In the genomic region with DNA sequence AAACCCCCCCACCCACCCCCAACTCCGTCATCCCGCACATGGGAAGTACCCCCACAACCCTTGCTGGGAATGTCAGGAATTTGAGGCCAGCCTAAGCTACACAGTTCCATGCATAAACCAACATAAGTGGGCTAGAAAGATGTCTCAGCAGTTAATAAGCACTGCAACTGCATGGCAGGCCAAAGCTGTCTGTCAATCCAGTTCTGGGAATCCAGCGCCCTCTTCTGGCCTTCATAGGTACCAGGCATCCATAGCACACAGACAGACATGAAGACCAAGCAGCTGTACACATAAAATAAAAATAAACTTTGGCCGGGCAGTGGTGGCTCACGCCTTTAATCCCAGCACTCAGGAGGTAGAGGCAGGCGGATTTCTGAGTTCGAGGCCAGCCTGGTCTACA, we compare ENCODE assay signal across 8 mouse cellular contexts. TPM values are rescaled to one million over a fixed set of nuclear protein-coding genes. Genes with fewer than 3 reads are reported as not detected.
DNase-seq lines count a peak whose midpoint lies in the region; ATAC-seq and TF ChIP-seq lines count a peak whose summit lies in the region.

No protein-coding gene starts in this region.

- H3K9me3 ChIP-seq in hindbrain, embryonic 10.5 days: no peaks in the 10 kb centered on the region
- no peaks in the 10 kb centered on the region for H3K9me3 ChIP-seq in hindbrain, embryonic 16.5 days (ENCODE audit: control insufficient read depth, low read length)
- no peaks in the 10 kb centered on the region for H3K9me3 ChIP-seq in CH12.LX (replicated peaks; ENCODE audit: low read length)

- H3K27ac ChIP-seq in hindbrain, embryonic 10.5 days: no peak overlapping the region
- no peak overlapping the region for H3K27ac ChIP-seq in hindbrain, embryonic 16.5 days (ENCODE audit: low read depth, low read length)
- H3K27ac ChIP-seq in CH12.LX (ENCODE audit: insufficient read depth, low read depth): no peak overlapping the region
- H3K27ac ChIP-seq in cerebellum, adult 2 months (ENCODE audit: insufficient read depth, low read length): no peak overlapping the region

- H3K9ac ChIP-seq in hindbrain, embryonic 16.5 days (ENCODE audit: low read depth, low read length): no peak overlapping the region
- H3K9ac ChIP-seq in CH12.LX (ENCODE audit: insufficient read depth, low read depth): no peak overlapping the region

- no peaks in the 10 kb centered on the region for H3K27me3 ChIP-seq in hindbrain, embryonic 10.5 days (ENCODE audit: insufficient read depth, poor library complexity, severe bottlenecking)
- no peaks in the 10 kb centered on the region for H3K27me3 ChIP-seq in hindbrain, embryonic 16.5 days (replicated peaks; ENCODE audit: control insufficient read depth, insufficient read depth, low read length)
- no peaks in the 10 kb centered on the region for H3K27me3 ChIP-seq in CH12.LX (replicated peaks)
- H3K27me3 ChIP-seq in cerebellum, adult 2 months (ENCODE audit: control insufficient read depth, insufficient read depth, low read length): no peaks in the 10 kb centered on the region

- dilution Hi-C loops in CH12.LX (cut with MboI; ENCODE audit: extremely low pct_ligation_motif_present, extremely low pct_unique_long_range_greater_than_20kb, low sequenced_read_pairs): no loop called here

- no peak overlapping the region for H3K4me3 ChIP-seq in hindbrain, embryonic 10.5 days
- H3K4me3 ChIP-seq in hindbrain, embryonic 16.5 days (ENCODE audit: low read length): no peak overlapping the region
- H3K4me3 ChIP-seq in CH12.LX (replicated peaks in 1 of 3; ENCODE audit: low read depth in 2 of 3, low read length in 2 of 3, poor library complexity in 1 of 3): no peak overlapping the region
- H3K4me3 ChIP-seq in cerebellum, adult 2 months (replicated peaks; ENCODE audit: insufficient read depth, low read depth, low read length): no peak overlapping the region

- TF ChIP-seq POLR2A in CH12.LX (IDR thresholded peaks at IDR 0.05; ENCODE audit: low read depth, low read length): no peak
- TF ChIP-seq POLR2A in cerebellum, adult 2 months (IDR thresholded peaks at IDR 0.05; ENCODE audit: borderline replicate concordance, insufficient read depth, low read length): no peak

- H3K4me2 ChIP-seq in hindbrain, embryonic 16.5 days (ENCODE audit: low read length): no peak overlapping the region
- no peak overlapping the region for H3K4me2 ChIP-seq in CH12.LX (ENCODE audit: insufficient read depth, low read depth, poor library complexity, severe bottlenecking)

- peaks cover 98% of the 10 kb centered on the region for H3K36me3 ChIP-seq in hindbrain, embryonic 10.5 days
- peaks cover 52% of the 10 kb centered on the region for H3K36me3 ChIP-seq in hindbrain, embryonic 16.5 days (ENCODE audit: control insufficient read depth, insufficient read depth, low read length)
- peaks cover 70 to 82% of the 10 kb centered on the region in 2 experiments for H3K36me3 ChIP-seq in CH12.LX (replicated peaks in 1 of 2; ENCODE audit: control insufficient read depth in 1 of 2, insufficient read depth in 1 of 2, low read length in 1 of 2)

- in situ Hi-C loops in CH12.LX (cut with MboI; ENCODE audit: low pct_ligation_motif_present, low pct_unique_long_range_greater_than_20kb, low sequenced_read_pairs): no loop called here

- no peak for ATAC-seq in hindbrain, embryonic 16.5 days

- TF ChIP-seq EP300 in CH12.LX (IDR thresholded peaks at IDR 0.05; ENCODE audit: low read length): no peak

- 61% methylated on average over 7 of the region's 7 CpGs for WGBS in hindbrain, embryonic 10.5 days
- WGBS in hindbrain, embryonic 16.5 days: 64% methylated on average over 7 of the region's 7 CpGs
- WGBS in cerebellum, adult 2 months: 45% methylated on average over 7 of the region's 7 CpGs

- peak; percentile 67 for DNase-seq in hindbrain, embryonic 10.5 days (ENCODE audit: low spot score)
- DNase-seq in CH12.LX (ENCODE audit: extremely low read depth): peak; percentile 87
- DNase-seq in cerebellum, adult 2 months: peak; percentile 72 to 74
- DNase-seq in gastrocnemius, adult 18-20 months (ENCODE audit: low spot score): peak; percentile 75
- peak; percentile 61 to 69 for DNase-seq in left cerebral cortex, postnatal 10 days (ENCODE audit: extremely low spot score in 1 of 2, low spot score in 2 of 2)
- DNase-seq in mesoderm, embryonic 11.5 days (ENCODE audit: low read depth, low spot score): peak; percentile 81
- DNase-seq in testis, postnatal 10 days (ENCODE audit: low spot score): peak; percentile 66

- peaks cover 14% of the 10 kb centered on the region for H3K4me1 ChIP-seq in hindbrain, embryonic 10.5 days (replicated peaks)
- peaks cover 13% of the 10 kb centered on the region for H3K4me1 ChIP-seq in hindbrain, embryonic 16.5 days (ENCODE audit: control insufficient read depth, insufficient read depth, low read depth, low read length)
- peaks cover 9 to 18% of the 10 kb centered on the region in 2 experiments for H3K4me1 ChIP-seq in CH12.LX (ENCODE audit: control insufficient read depth in 1 of 2, insufficient read depth in 2 of 2)
- no peaks in the 10 kb centered on the region for H3K4me1 ChIP-seq in cerebellum, adult 2 months (ENCODE audit: control insufficient read depth, insufficient read depth, low read length)

- TF ChIP-seq RAD21 in CH12.LX (IDR thresholded peaks at IDR 0.05; ENCODE audit: low read depth, low read length): peak; percentile 82

- TF ChIP-seq CTCF in CH12.LX (conservative IDR thresholded peaks at IDR 0.05 in 1 of 2, IDR thresholded peaks at IDR 0.05 in 1 of 2; ENCODE audit: low read depth in 2 of 2, low read length in 2 of 2): peak; percentile 53 to 88
- TF ChIP-seq CTCF in cerebellum, adult 2 months (IDR thresholded peaks at IDR 0.05; ENCODE audit: borderline replicate concordance, insufficient read depth, low read depth, low read length): peak; percentile 78

- peaks cover 11% of the 10 kb centered on the region for H3K79me2 ChIP-seq in CH12.LX (replicated peaks; ENCODE audit: control insufficient read depth, extremely low read depth, insufficient read depth, poor library complexity, severe bottlenecking)

- intact Hi-C loops in left cerebral cortex, postnatal 10 days (cut with DNase I): no loop called here

TF ChIP-seq in CH12.LX, 34 proteins besides CTCF, POLR2A, EP300 and RAD21 (continues in another document):
- TF ChIP-seq BHLHE40 (IDR thresholded peaks at IDR 0.05; ENCODE audit: low read depth, low read length): no peak
- TF ChIP-seq NELFE (IDR thresholded peaks at IDR 0.05; ENCODE audit: low read depth, low read length): peak; percentile 30; the same call in 1 of the 2 replicates
- peak; percentile 61; the same call in 1 of the 2 replicates for TF ChIP-seq SIN3A (IDR thresholded peaks at IDR 0.05; ENCODE audit: low read length)
- no peak for TF ChIP-seq POLR2AphosphoS2 (IDR thresholded peaks at IDR 0.05; ENCODE audit: low read depth, low read length)
- no peak for TF ChIP-seq USF2 (conservative IDR thresholded peaks at IDR 0.05; ENCODE audit: low read depth, low read length)
- no peak for TF ChIP-seq MAFK (IDR thresholded peaks at IDR 0.05; ENCODE audit: insufficient replicate concordance, low read length)
- TF ChIP-seq MAZ (IDR thresholded peaks at IDR 0.05; ENCODE audit: low read depth, low read length): peak; percentile 30; the same call in 1 of the 2 replicates
- peak; percentile 62 for TF ChIP-seq IRF4 (IDR thresholded peaks at IDR 0.05; ENCODE audit: low read depth, low read length)
- no peak for TF ChIP-seq USF1 (IDR thresholded peaks at IDR 0.05; ENCODE audit: low read depth, low read length)
- TF ChIP-seq MXI1 (IDR thresholded peaks at IDR 0.05; ENCODE audit: low read depth, low read length): no peak
- no peak for TF ChIP-seq NRF1 (IDR thresholded peaks at IDR 0.05; ENCODE audit: low read depth, low read length)
- no peak for TF ChIP-seq CHD2 (IDR thresholded peaks at IDR 0.05; ENCODE audit: low read length)

RNA-seq across cellular contexts. Expression of a gene that starts 13.4 kb away (rescaled TPM):
- 7.9 and 9.5 TPM in 2 replicates for polyA plus RNA-seq in hindbrain, embryonic 10.5 days (2016; fragmentation: Nextera tagmentation; extraction: Ambion mirVana)
- polyA plus RNA-seq in hindbrain, embryonic 16.5 days (2015; fragmentation: Nextera tagmentation; extraction: Ambion mirVana): 9.5 and 9.8 TPM in 2 replicates
- 2.3 and 2.6 TPM in 2 replicates for total RNA-seq in CH12.LX (2012; rRNA removed)
- 0.50 and 0.70 TPM in 2 replicates for total RNA-seq in CH12.LX (2014; rRNA removed)
- polyA plus RNA-seq in CH12.LX (2012; ENCODE audit: insufficient read length, low read depth): 8.0 and 9.1 TPM in 2 replicates
- 14.9 and 17.0 TPM in 2 replicates for polyA plus RNA-seq in cerebellum, adult 2 months (2012; rRNA removed)
- 1 to 10 TPM; 9.0 to 9.8 TPM for total RNA-seq in gastrocnemius, adult 18-20 months (2021)
- total RNA-seq in left cerebral cortex, postnatal 10 days (2021): 10 to 100 TPM; 30.3 to 32.6 TPM

RNA-seq across cellular contexts. Expression of a gene that starts 13.8 kb away (rescaled TPM):
- polyA plus RNA-seq in hindbrain, embryonic 10.5 days (2016; fragmentation: Nextera tagmentation; extraction: Ambion mirVana): 77.7 and 86.3 TPM in 2 replicates
- 77.2 and 89.4 TPM in 2 replicates for polyA plus RNA-seq in hindbrain, embryonic 16.5 days (2015; fragmentation: Nextera tagmentation; extraction: Ambion mirVana)
- total RNA-seq in CH12.LX (2012; rRNA removed): 35.5 and 37.9 TPM in 2 replicates
- total RNA-seq in CH12.LX (2014; rRNA removed): 28.6 and 30.8 TPM in 2 replicates
- 38.0 and 46.2 TPM in 2 replicates for polyA plus RNA-seq in CH12.LX (2012; ENCODE audit: insufficient read length, low read depth)
- polyA plus RNA-seq in cerebellum, adult 2 months (2012; rRNA removed): 28.4 and 29.9 TPM in 2 replicates
- total RNA-seq in gastrocnemius, adult 18-20 months (2021): 10 to 100 TPM; 12.0 to 15.0 TPM
- total RNA-seq in left cerebral cortex, postnatal 10 days (2021): 10 to 100 TPM; 37.9 to 38.9 TPM

RNA-seq across cellular contexts. Expression of a gene that starts 22.9 kb away (rescaled TPM):
- 1.9 and 2.2 TPM in 2 replicates for polyA plus RNA-seq in hindbrain, embryonic 10.5 days (2016; fragmentation: Nextera tagmentation; extraction: Ambion mirVana)
- 26.6 and 29.7 TPM in 2 replicates for polyA plus RNA-seq in hindbrain, embryonic 16.5 days (2015; fragmentation: Nextera tagmentation; extraction: Ambion mirVana)
- total RNA-seq in CH12.LX (2012; rRNA removed) (46.5 and 56.9 TPM in 2 replicates), CH12.LX (2014; rRNA removed) (32.6 and 33.6 TPM in 2 replicates)
- 38.2 and 45.4 TPM in 2 replicates for polyA plus RNA-seq in CH12.LX (2012; ENCODE audit: insufficient read length, low read depth)
- polyA plus RNA-seq in cerebellum, adult 2 months (2012; rRNA removed): 27.0 and 32.3 TPM in 2 replicates
- under 1 TPM; 0.09 to 0.24 TPM for total RNA-seq in gastrocnemius, adult 18-20 months (2021)
- 10 to 100 TPM; 56.0 to 56.7 TPM for total RNA-seq in left cerebral cortex, postnatal 10 days (2021)

RNA-seq across cellular contexts. Expression of a gene that starts 27.1 kb away (rescaled TPM):
- not detected in 2 replicates for polyA plus RNA-seq in hindbrain, embryonic 10.5 days (2016; fragmentation: Nextera tagmentation; extraction: Ambion mirVana)
- not detected in 2 replicates for polyA plus RNA-seq in hindbrain, embryonic 16.5 days (2015; fragmentation: Nextera tagmentation; extraction: Ambion mirVana)
- total RNA-seq in CH12.LX (2012; rRNA removed) (not detected in 2 replicates), CH12.LX (2014; rRNA removed) (0.20 TPM in 1 of 2 replicates, not detected in the other)
- not detected in 2 replicates for polyA plus RNA-seq in CH12.LX (2012; ENCODE audit: insufficient read length, low read depth)
- not detected in 2 replicates for polyA plus RNA-seq in cerebellum, adult 2 months (2012; rRNA removed)
- total RNA-seq in gastrocnemius, adult 18-20 months (2021): under 1 TPM; 0.21 to 0.69 TPM
- not detected for total RNA-seq in left cerebral cortex, postnatal 10 days (2021)
